Mouse (Mus musculus): ENCODE measurements around the gene Kctd10. TPM values are rescaled to one million over a fixed set of nuclear protein-coding genes. Genes with fewer than 3 reads are reported as not detected.

The Kctd10 gene
- polyA plus RNA-seq, 1 experiment, result 73.4 TPM

DNA sequence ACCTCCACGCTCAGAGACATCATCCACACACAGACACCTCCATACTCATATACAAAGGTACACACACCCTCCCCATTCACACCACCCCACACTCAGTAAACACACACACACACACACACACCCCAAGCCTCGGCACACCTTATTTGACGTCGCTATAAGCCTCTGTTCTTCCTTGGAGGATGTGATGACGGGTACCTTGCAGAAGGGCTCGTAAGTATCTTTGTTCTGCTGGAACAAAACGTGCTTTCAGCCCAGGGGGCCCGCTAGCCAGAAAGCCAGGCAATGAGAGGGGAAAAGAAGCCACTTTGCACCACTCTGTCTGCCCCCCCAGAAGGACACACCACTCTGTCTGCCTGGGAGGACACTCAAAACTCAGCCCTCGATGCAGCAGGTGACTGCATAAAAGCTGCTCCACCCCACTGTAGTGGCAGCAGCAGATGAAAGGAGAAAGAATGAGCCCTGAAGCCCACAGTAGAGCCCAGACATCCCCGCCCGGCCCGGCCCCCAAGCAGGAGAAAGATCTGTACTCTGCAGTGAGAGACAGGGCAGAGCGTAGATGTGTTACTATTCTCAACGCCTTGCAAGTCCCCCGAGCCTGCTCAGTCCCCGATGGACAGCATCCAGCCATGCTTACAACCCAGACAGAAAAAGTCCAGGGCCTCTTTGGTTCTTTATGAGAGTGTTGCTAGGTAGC, 11.4 kb downstream of the Kctd10 start:
- TF ChIP-seq GATA1 (IDR thresholded peaks at IDR 0.05; ENCODE audit: low read length), result no peak

DNA sequence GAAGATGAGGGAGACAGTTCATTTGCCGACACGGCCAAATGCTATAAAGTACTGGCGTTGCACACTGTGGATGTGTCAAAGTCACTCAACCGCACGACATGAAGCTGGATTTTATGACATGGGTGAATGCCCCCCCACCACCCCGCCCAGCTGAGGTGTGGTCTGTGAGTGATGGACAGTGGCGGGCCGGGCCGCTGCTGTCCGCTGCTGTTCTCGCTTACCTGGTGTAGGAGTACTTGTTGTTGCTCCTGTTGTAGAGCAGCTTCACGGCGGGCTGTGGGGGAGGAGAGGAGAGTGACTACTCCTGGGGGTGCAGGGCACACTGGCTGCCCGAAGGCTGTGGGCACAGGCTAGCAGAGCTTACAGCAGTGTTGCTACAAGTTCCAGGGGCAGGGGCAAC, 12.2 kb downstream of the Kctd10 start:
- no peak for TF ChIP-seq GATA1 (IDR thresholded peaks at IDR 0.05; ENCODE audit: low read length)

DNA sequence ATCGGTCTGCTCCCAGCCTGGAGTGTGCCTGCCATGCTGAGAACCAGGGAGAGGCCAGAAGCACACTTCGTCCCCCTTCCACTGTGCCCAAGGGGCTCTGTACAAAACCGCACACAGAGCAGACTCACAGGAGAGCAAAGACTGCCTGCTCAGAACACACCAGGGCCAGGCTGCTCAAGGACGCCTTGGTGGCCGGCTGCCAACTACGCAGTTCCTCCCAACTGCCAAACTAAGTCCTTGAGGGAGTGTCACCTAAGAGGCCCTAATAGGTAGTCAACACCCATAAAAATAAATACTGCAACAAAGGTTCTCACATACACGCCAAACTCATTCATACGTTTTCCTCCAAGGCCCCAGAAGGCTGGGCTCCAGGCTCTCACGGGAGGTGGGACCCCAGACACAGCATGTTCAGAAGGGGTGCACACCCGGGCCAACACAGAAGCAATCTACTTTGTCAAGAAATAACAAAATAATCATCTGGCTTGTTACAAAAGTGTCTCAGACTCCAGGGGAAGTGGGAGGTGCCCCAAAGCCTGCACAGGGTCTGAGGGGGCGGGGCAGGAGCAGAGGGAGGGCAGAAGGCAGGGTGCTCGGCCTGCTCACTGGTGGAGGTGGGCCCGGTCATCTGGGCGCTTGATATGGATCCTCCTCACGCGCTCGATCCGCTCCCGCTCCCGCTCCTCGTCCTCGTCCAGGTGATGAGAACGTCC, 15.1 kb downstream of the Kctd10 start:
- TF ChIP-seq GATA1 (IDR thresholded peaks at IDR 0.05; ENCODE audit: low read length), result no peak

DNA sequence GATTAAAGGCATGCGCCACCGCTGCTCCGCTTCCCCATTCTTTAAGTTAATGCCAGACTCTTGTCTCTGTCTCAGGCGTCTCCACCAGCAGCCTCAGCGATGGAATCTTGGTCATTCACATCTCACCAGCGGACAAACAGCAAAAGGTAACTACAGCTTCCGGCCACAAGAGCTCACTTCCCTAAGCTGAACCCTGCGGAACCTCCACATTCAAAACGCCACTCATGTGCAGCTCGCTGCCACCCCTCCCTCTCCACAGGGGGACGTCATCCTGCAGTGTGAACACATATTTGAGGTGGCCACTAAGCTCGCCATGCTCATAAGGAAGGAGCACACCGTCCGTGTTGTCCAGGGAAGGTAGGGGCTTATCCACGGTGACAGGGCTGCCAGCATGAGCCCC, 19.3 kb downstream of the Kctd10 start:
- TF ChIP-seq GATA1 (IDR thresholded peaks at IDR 0.05; ENCODE audit: low read length), result no peak

DNA sequence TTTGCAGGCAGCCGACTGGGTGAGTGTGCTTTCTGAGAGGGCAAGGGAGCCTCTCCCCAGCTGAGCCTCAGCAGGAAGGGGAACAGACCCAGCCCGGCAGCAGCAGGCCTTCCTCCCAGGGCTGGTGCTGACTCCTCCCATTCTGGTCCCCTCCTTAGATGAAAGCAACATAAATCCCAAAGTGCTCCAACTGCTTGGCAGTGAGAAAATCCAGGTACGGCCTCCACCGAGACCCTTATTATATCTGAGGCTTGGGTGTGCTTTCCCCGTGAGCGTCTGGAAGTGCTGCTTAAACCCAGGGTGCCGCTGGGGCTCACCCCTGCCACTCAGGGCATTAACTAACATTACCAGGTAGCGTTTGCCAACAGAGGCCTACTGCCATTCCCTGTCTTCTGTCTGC, 20.7 kb downstream of the Kctd10 start:
- TF ChIP-seq GATA1 (IDR thresholded peaks at IDR 0.05; ENCODE audit: low read length), result no peak

DNA sequence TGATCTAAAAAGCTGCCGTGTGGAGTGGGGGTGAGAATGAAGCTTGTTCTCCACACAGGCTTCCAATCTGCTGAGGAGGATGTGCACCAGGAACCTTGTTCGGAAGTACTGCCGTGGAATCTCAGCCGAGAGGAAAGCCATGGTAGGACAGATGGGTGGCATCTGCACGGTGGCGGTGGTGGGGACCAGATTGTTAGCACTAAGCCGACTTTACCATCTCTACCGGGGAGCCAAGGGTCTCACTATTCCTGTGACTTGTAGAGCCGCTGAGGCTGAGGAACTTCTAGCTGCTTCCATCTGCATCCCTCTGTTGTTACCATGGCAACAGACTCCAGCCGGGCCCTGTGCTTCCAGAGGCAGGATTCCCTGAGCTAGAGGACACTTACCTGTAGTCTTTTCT, 21.5 kb downstream of the Kctd10 start:
- no peak for TF ChIP-seq GATA1 (IDR thresholded peaks at IDR 0.05; ENCODE audit: low read length)

DNA sequence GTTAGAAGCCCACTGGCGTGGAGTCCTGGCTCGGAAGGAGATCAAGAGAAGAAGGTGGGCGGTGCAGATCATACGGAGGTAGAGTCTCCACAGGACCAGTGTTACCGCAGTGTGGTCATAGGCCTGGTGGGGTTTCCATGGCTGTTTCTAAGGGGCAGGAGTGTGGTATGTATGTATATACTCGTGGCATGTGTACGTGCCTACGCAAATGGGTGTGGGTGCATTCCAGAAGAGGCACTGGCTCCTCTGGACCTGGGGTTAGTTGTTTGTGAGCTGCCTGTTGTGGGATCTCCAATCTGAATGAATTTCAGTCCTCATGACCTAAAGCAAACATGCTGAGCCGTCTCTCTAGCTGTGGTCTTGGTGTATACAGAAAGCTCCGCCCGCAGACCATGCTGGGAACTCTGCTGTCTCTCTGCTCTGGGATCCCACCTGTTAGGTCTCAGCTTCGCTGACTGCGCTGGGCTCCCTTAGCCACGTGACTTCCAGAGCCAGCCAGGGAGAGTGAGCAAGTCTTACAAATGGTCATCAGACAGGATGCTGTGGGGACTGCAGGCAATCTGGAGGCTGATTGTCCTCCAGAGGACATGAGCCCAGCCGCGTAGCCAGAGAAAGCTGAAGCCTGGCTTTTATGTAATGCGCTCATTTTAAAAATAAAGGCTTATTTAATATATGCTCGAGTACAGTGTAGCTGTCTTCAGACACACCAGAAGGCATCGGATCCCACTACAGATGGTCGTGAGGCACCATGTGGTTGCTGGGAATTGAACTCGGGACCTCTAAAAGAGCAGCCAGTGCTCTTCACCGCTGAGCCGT, 23.2 kb downstream of the Kctd10 start:
- TF ChIP-seq GATA1 (IDR thresholded peaks at IDR 0.05; ENCODE audit: low read length), result no peak

DNA sequence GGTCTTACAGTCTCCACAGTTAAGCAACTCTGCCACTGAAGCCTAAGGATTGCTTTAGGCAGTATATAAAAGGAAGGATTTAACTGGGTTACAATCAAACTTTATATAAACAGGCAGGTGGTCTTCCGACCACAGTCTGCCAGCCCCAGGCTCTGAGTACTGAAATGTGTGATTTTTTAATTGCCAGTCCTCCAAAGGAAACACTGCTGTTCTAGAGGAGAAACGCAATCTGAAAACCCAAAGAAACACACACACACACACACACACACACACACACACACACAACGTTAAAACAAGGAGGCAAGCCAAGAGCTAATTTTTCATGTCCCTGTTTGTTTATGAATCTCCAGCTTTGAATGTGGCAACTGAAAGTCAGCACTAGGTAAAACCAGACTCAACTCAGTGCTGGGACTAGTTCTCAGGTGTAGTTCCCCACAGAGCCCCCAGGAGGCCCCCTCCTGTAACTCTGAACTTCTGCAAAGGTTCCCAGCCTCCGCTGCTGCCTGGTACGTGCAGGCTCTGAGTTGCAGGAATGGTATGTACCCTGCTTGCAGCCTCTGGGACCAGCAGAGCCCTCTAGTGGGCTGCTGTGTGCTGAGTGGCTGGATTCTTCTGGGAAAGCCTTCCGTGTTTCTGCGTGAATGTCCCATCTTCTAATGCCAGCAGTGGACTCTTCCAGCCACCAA, 23.9 kb downstream of the Kctd10 start:
- TF ChIP-seq GATA1 (IDR thresholded peaks at IDR 0.05; ENCODE audit: low read length), result no peak

DNA sequence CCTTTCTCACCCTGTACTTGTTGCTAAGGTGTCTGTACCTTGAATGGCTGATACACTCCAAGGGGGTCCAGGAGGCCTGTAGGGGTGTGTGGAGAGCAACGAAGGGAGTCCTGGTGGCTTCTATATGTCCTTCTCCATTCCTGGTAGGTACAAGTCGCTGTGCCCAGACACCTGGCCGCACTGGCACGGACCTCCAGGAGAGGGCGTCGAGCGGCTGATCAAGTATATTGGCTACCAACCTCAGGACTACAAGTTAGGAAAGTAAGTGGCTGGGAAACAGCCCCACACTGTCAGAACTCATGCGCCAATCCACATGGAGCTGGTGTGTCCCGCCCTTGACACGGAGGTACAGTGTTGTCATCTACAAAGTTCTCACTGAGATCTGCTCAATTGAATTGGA, 28.8 kb downstream of the Kctd10 start:
- TF ChIP-seq GATA1 (IDR thresholded peaks at IDR 0.05; ENCODE audit: low read length), result no peak

DNA sequence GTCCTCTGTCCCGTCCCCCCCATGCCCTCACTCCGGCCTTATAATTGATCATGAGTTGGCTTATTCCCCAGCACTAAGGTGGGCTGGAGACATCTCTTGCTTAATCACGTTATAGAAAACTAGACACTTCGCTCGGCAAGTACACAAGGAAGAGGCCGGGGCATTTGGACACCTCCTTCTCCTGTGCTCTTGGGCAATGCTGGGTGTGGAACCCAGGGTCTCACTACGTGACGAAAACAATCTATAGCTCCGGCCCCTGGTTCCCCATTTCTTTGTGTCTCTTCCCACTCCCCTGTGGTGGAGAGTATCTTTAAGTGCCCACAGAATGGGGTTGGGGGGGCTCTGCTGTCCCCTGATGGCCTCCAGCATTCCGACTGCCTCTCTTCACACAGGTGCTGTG, 33.3 kb downstream of the Kctd10 start:
- no peak for TF ChIP-seq GATA1 (IDR thresholded peaks at IDR 0.05; ENCODE audit: low read length)

DNA sequence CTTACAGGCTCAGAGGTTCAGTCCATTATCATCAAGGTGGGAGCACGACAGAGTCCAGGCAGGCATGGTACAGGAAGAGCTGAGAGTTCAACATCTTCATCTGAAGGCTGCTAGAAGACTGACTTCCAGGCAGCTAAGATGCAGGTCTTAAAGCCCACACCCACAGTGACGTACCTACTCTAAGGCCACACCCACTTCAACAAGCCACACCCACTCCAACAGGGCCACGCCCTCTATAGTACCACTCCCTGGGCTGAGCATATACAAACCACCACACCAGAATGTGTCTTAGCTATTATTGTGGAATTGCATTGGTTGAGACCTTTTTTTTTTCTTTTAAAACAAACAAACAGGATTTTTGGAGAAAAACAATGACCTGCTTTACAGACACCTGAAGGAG, 34.8 kb downstream of the Kctd10 start:
- TF ChIP-seq GATA1 (IDR thresholded peaks at IDR 0.05; ENCODE audit: low read length), result no peak

DNA sequence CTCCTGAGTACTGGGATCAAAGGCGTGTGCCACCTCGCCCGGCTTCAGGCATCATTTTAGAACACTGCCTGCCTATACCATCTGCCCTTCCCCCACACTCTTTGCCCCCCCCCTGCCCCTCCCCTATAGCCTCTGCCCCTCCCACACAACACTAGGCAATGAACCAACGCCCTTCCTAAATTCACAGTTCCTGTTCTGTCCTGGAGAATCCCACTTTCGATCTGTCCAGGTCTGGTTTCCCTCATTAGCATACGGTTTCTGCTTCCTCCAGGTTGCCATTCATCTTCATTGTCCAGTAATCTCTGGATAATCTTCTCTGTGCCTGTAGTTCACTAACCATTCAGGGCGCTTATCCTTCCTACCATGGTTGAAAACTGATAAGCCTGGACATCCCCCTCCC, 36.7 kb downstream of the Kctd10 start:
- no peak for TF ChIP-seq GATA1 (IDR thresholded peaks at IDR 0.05; ENCODE audit: low read length)

DNA sequence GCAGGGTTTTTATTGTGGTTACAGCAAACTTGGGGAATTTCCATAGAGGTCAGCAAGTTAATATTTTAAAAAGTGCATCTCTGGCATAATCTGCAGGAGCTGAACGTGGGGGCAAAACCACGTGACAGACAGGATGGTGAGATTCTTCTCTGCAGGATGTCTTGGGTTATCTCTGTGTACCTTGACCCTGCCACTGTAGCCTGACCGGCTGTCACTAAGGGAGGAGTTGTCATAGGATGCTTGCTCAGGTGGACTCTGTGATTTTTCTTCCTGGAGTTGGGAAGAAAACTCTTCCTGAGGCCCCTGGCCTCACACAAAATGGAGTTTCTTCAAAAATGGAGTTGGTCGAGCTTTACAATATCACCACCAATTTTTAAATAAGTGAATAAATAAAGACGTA, 37.3 kb downstream of the Kctd10 start:
- TF ChIP-seq GATA1 (IDR thresholded peaks at IDR 0.05; ENCODE audit: low read length), result no peak

DNA sequence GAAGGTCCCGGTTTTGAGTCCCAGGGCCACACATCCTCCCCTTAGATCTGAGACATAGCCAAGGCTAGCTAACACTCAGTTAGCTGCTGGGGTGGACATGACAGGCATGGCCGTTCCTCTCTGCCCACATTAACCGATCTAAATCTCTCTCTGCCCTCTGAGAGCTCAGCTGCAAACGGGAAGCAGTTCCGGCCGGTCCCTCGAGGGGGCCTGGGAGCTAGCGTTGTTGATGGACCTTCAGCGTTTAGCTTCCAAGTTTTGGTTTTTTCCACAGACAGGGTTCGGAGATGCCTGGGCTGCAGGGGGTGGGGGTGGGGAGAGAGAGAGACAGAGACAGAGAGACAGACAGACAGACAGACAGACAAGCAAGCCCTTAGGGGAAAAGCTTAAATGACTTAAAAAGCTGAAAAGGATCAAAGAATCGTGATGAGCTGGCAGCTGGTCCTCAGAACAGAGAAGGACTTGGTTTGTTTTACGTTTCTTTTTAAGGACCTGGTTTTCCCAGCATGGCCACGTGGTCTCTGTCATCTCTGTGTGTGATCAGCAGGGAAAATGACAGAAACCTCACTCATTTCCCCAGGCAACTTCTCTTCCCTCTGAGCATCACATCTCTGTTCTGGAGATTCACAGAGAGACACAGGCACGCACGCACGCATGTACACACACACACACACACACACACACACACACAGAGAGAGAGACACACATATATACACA, 56.4 kb downstream of the Kctd10 start:
- TF ChIP-seq GATA1 (IDR thresholded peaks at IDR 0.05; ENCODE audit: low read length), result no peak

DNA sequence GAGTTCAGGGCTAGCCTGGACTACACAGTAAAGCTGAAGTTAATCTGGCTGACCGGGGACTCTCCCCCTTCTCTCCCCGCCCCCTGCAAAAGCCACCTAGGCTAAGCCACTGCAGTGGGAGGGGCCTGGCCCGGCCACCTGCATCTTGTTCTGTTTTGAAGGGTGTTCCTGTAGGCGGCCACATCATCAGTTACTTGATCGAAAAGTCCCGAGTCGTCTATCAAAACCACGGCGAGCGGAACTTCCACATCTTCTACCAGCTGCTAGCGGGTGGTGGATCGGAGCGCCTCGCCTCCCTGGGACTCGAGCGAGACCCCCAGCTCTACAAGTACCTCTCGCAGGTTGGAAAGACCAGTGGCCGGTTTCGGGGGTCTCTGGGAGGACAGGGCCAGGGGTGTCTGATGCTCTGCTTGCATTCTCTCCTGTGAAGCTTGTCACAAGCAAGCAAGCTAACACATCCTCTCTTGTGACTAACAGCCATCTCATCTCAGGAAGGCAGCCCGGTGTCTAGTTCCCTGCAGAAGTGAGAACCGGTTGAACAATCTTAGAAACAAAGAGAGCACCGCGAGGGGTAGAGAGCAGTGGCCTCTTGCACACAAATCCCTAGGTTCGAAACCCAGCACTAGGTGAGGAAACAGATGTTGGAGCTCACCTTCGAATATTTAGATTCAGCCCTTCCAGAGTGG, 57.1 kb downstream of the Kctd10 start:
- TF ChIP-seq GATA1 (IDR thresholded peaks at IDR 0.05; ENCODE audit: low read length), result no peak

Other genes with a start within 250 kb of the Kctd10 start
- gene Acacb, start 234.0 kb downstream of the Kctd10 start, polyA plus RNA-seq (2012), result 0.28 TPM in 2 replicates
- gene Foxn4, start 106.7 kb downstream of the Kctd10 start, polyA plus RNA-seq (2012), result not detected in 2 replicates
- not detected in 2 replicates for gene Myo1h, start 91.3 kb downstream of the Kctd10 start, polyA plus RNA-seq (2012)
- gene Ube3b, start 99 bp upstream of the Kctd10 start, polyA plus RNA-seq (2012), result 53.6 and 77.4 TPM in 2 replicates
- gene Mmab, start 63.6 kb upstream of the Kctd10 start, polyA plus RNA-seq (2012), result 27.1 and 41.6 TPM in 2 replicates
- gene Mvk, start 63.8 kb upstream of the Kctd10 start, polyA plus RNA-seq (2012), result 73.6 and 75.3 TPM in 2 replicates
- 2.3 TPM in 2 replicates for gene Fam222a, start 187.5 kb upstream of the Kctd10 start, polyA plus RNA-seq (2012)